Mouse (Mus musculus): Measurements from ENCODE around the gene Nfia. TPM values are rescaled to one million over a fixed set of nuclear protein-coding genes. Genes with fewer than 3 reads are reported as not detected.

Nfia gene
- total RNA-seq, 2 experiments from 2014 or later, result 113 to 115 TPM

DNA sequence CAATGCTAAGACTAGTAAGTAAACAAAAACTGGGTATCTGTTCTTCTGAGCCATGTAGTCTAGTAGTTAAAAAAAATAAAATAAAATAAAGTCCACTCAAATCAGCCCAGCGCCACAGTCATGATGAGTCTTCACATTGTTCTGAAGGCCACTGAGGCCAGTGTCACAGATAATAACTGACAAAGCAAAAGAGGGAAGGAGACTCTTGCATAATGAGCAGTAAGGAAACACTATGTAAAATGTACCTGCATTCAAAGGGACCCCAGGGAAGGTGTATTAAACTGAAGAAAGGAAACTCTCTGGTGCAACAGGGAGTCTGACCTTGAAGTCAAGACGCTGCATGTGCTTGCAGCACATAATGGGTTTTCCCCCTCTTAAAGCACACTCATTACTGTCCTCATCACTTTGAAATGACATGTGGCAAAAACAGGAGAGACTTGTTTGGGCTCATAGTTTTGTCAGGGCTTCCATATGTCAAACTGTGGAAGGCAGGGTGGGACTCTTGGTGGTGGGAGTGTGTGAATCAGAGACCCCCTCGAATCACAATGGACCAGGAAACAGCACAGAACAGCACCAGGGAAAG, 347.5 kb downstream of the Nfia start:
- no peak for TF ChIP-seq CTCF (conservative IDR thresholded peaks at IDR 0.05)
- no peak overlapping the region for H3K4me3 ChIP-seq
- no peak for DNase-seq (ENCODE audit: low spot score in 2 of 2)
- H3K27ac ChIP-seq, result no peak overlapping the region

DNA sequence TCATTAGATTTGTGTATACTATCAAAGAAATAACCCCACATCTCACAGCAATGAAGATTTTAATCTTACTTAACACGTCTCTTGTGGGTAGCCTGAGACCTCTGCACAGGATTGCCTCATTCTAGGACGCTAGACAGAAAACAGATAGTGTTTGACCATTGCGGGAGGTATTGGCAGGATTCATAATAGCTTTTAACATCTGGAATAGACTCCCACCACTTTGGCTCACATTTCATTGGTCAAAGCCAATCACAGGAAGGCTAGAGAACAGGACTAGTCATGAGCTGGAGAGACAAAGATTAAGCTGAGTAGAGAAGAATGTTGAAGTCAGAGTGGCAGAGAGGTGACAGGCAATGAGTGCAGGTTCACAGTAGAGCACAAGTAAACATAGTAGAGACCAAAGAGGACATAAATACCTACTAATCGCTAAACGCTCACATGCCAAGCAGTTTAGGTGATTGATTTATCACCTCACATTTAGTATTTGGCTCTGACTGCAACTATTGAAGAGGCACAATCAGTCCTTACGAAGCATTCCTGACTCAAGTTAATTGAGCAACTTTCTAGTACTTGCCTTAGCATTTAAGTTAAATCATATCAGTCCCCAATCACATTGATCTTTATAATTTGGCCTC, 348.3 kb downstream of the Nfia start:
- no peak for DNase-seq (ENCODE audit: low spot score in 2 of 2)
- Histone ChIP-seq H3K27ac (no peak overlapping the region), H3K4me3 (no peak overlapping the region)
- TF ChIP-seq CTCF (conservative IDR thresholded peaks at IDR 0.05), result no peak

DNA sequence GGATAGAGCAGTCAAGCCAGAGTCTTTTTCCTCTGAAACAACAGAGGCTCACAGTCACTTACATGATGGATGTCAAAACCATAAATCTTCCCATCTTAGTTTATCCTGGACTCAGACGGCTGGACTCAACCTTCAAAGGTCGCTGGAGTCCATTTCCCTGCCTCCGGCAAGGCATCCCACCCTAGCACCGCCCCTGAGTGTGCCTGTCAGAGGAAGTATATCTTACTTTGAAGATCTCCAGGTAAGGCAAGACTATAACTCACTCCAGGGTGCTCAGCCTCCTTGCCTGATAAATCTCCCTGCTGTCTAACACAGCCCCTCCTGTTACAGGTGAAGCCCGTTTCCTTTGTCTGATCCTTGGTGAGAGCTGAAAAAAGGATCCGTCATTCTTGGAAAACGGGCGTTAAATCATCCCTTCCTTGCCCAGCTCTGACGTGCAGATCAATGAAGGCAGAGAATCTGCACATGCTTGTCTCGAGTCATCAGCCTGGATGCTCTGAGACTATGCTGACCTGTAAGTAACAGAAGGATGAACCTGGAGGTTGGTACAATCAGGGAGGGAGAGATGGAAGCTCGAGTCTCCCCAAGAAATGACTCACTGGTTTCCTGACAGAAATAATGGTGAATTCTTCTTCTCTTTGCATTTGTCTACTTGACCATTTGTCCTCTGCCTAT, 353.6 kb downstream of the Nfia start:
- no peak for TF ChIP-seq CTCF (conservative IDR thresholded peaks at IDR 0.05)
- no peak overlapping the region for H3K4me3 ChIP-seq
- H3K27ac ChIP-seq, result no peak overlapping the region
- DNase-seq (ENCODE audit: low spot score in 2 of 2), result no peak

DNA sequence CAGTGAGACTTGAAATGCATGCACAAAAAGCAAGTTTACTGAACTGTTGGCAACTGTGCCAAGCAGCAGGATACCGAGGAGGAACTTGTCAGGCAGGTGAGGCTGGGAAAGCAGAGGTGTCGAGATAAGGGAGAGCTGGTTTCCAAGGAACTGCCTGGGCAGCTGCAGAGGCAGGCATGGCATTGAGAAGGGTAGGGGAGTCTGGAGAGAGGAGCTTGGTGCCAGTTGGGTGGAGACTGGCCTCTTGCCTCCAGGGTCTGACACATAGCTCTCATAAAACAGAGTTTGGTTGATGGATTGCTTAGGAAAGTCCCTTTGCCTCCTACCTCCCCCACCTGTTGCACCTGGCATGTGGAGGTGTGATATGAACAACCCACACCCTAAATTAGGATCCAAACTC, 358.3 kb downstream of the Nfia start:
- DNase-seq (ENCODE audit: low spot score in 2 of 2), result no peak
- H3K27ac ChIP-seq, result no peak overlapping the region
- no peak for TF ChIP-seq CTCF (conservative IDR thresholded peaks at IDR 0.05)
- no peak overlapping the region for H3K4me3 ChIP-seq

DNA sequence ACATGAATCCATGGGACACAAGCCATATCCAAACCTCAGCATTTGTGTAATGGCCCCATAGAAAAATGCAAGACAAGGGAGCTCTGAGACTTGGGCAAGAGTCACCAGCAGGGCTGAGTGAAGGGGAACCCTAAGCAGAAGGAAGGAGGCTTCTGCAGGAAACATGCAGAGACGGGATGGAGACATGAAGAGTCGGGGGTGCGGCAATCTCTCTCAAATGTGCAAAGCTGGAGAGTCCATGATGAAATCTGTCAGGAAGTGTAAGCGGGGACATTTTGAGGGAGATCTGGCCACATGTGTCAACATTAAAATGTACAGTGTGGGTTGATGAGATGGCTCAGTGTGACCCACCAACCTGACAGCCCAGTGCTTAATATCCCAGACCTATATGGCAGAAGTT, 361.5 kb downstream of the Nfia start:
- DNase-seq (ENCODE audit: low spot score in 2 of 2), result no peak
- Histone ChIP-seq H3K27ac (no peak overlapping the region), H3K4me3 (no peak overlapping the region)
- no peak for TF ChIP-seq CTCF (conservative IDR thresholded peaks at IDR 0.05)

DNA sequence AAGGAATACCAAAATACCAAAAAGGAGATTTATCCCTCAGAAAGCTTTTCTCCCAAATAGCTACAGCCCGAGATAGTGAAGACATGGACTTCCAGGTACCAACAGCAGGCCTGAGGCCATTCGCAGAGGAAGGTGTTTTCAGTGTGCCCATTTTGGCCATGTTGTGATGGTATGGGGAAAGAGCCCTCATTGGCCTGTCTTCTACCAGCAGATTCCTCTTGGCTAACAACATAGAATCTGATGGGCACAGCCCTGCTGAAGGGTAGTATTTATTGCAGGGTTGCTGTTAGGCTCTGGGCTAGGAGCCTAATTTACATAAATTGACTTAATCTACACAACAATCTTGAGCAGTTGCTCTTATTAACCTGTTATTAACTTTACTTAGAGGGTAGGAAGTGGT, 363.5 kb downstream of the Nfia start:
- no peak for TF ChIP-seq CTCF (conservative IDR thresholded peaks at IDR 0.05)
- DNase-seq (ENCODE audit: low spot score in 2 of 2), result no peak
- no peak overlapping the region for H3K4me3 ChIP-seq

DNA sequence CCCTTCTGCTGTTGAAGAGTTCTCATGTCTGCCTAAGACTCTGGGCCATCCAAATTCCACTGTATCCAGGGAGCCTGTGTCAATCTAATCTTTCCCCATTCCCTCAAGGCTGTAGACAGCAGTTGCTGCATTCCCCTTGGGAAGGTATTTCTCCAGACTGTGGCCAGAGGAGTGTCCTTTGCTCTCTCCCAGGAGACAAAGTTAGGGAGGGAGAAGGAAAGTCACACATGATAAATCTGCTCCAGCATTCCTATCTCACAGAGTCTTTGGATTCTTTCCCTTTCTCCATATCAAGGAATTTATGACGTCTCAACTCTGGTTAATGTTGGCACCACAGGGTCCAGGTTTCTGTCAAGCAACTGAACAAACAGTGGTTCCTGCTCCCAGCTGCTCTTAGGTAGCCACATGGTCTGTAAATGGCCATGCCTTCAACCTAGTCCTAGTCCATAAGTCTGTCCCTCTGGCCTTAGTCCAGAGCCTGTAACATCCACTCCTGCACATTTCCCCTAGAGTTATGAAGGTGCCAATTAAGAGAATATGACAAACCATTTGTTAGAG, 370.4 kb downstream of the Nfia start:
- DNase-seq (ENCODE audit: low spot score in 2 of 2), result no peak
- Histone ChIP-seq H3K4me3 (no peak overlapping the region), H3K27ac (no peak overlapping the region)
- TF ChIP-seq CTCF (conservative IDR thresholded peaks at IDR 0.05), result no peak

More for the DNA sequence above, 363.5 kb downstream of the Nfia start:
- no peak overlapping the region for H3K27ac ChIP-seq

DNA sequence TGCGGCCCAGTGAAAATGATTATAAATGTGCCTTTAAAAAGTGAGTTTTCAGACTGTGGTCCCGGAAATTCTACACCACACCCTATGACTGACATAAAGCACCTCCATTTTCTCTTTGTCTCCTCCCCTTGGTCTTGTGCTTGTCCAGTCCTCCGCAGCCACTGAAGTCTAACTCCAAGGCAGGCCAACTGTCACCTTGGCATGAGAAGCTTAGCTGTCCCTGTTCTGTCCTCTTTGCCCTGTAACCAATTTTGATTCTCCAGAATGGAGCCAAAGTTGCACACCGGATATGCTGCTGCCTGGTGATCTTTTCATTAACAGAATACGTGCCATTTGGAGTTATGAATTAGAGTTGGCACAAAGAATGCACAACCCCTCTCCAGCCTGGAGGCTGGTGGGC, 378.0 kb downstream of the Nfia start:
- no peak overlapping the region for H3K4me3 ChIP-seq
- no peak overlapping the region for H3K27ac ChIP-seq
- TF ChIP-seq CTCF (conservative IDR thresholded peaks at IDR 0.05), result no peak
- DNase-seq (ENCODE audit: low spot score in 2 of 2), result no peak

DNA sequence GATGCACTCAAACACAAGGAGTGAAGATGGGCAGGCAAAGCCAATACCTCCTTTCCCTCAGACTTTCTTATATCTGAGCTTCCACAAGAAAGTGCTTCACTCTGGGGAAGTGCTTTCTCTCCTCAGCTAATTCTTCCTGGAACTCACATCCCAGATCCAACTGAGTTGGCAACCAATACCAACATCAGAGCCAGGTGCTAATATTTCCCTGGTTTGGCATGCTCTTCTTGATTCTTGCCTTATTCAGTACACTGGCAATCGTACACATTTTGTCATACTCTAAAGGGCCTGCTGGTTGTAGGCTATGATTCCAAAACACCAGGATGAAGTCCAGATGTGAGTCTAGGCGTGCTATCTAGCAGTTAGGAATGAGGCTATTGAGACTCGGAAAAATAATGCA, 385.4 kb downstream of the Nfia start:
- no peak for DNase-seq (ENCODE audit: low spot score in 2 of 2)
- no peak for TF ChIP-seq CTCF (conservative IDR thresholded peaks at IDR 0.05)
- H3K27ac ChIP-seq, result no peak overlapping the region
- H3K4me3 ChIP-seq, result no peak overlapping the region

DNA sequence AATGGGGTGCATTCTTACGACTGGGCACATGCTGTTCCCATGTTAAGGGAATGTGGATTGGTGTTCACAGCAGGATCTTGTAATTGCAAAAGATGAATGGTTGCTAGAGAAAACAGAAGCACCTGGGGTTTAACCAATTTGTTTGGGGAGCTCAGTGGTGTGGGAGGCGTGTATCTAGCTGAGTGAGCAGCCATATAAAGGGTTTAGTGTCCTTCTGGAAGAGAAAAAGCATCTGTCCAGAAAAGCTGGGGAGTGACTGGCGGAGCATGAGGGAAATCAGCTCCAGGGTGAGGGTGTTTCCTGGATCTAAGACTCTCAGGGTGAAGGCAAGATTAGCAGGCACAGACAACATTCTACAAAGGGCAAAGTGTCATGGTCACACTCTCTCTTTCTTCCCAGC, 393.8 kb downstream of the Nfia start:
- no peak overlapping the region for H3K27ac ChIP-seq
- no peak for TF ChIP-seq CTCF (conservative IDR thresholded peaks at IDR 0.05)
- DNase-seq (ENCODE audit: low spot score in 2 of 2), result no peak

More for the DNA sequence above, 393.8 kb downstream of the Nfia start:
- H3K4me3 ChIP-seq, result no peak overlapping the region

Other genes starting within 250 kb of the Nfia start
- 1 to 10 TPM; 7.1 to 7.9 TPM for gene E130114P18Rik, start 5.3 kb downstream of the Nfia start, total RNA-seq (2021)